Mouse (Mus musculus): ENCODE measurements around the gene Robo3. TPM values are rescaled to one million over a fixed set of nuclear protein-coding genes. Genes with fewer than 3 reads are reported as not detected.

The Robo3 gene
- not detected for total RNA-seq (2021)
- long read RNA-seq, experiment 1 = 0 reads
- long read RNA-seq, experiment 2 = 0 reads

DNA sequence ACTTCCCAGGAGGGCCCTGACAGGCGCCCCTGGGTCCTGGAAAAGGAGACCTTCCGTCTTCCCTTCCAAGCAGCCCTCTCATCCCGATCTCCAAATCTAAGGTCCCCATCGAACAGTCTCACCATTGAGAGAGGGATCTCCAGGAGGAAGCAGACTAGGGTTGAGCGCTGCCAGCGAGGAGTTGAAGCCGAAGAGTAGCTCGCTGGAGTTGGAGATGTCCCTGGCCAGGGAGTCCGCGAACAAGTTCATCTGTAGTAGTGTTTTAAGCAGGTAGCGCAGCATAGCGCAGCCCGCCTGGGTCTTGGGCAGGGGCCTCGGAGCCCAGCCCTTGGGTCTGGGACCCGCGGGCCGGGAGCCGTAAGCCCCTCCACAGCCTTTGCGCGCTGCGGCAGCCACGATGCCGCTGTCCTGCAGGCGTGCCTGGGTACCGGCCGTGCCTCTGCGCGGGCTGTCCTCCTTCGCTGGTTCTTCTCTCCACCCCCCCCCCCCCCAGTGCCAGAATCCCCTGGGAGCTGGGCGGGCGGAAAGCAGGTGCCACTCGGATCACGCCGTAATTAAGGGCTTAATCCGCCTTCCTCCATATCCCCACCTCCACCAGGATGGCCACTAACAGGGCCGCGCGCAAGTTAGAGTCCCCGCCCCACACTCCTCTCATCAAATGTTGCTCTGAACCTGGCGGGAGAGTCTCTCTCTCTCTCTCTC, at the start of gene Robo3:
Robo3 (minus strand) TSS at position 527 of the 702 bp plus-strand sequence.
- no peak for DNase-seq

- DNase-seq = no peak
These were observed 41.9 kb upstream of the Robo3 start for GRCm38 (mm10) chr9:37474923-37475322.

DNA sequence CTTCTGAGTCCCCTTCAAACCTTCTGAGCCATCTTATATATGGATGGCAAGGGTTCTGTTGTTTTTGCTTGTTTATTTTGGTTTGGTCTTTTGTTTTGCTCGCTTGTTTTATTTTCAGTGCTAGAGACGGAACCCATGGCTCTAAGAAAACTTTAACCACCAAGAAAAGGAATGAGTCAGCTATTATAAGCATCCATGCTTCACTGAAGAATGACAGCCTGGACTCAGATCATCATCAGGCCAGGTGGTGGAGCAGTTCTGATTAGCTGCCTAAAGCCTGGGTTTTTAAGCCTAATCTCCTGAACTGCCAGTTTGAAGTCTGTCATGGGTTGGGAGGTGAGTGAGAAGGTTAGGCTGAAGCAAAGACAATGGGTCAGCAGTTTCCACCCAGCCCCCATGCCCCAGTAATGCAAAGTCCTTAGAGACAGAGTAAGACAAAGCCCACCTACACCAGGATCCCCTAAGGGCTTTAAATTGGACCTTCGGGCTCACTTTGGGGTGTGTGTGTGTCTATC, 40.6 kb upstream of the Robo3 start:
- no peak for DNase-seq

DNA sequence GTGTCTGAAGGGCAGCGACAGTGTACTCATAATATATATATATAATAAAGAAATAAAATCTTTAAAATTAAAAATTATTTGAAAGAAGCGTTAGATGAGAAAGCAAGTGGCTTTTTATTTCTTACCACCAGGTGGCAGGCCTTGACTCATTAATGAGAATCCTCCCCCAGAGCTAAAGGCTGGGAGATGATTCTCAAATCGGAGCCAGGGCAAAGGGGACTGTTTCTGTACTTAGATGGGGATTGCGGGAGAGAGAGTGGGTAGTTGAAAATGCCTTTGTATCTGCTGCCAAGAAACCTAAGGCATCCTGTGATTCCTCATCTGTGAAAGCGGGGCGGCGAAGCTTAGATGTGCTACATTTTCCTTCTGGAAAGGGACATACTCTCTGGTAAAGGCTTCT, 29.7 kb upstream of the Robo3 start:
- no peak for DNase-seq

- no peak for DNase-seq
These were observed 28.5 kb upstream of the Robo3 start for GRCm38 (mm10) chr9:37461571-37461970.

- no peak for DNase-seq
These were observed 27.9 kb upstream of the Robo3 start for GRCm38 (mm10) chr9:37460961-37461340.

DNA sequence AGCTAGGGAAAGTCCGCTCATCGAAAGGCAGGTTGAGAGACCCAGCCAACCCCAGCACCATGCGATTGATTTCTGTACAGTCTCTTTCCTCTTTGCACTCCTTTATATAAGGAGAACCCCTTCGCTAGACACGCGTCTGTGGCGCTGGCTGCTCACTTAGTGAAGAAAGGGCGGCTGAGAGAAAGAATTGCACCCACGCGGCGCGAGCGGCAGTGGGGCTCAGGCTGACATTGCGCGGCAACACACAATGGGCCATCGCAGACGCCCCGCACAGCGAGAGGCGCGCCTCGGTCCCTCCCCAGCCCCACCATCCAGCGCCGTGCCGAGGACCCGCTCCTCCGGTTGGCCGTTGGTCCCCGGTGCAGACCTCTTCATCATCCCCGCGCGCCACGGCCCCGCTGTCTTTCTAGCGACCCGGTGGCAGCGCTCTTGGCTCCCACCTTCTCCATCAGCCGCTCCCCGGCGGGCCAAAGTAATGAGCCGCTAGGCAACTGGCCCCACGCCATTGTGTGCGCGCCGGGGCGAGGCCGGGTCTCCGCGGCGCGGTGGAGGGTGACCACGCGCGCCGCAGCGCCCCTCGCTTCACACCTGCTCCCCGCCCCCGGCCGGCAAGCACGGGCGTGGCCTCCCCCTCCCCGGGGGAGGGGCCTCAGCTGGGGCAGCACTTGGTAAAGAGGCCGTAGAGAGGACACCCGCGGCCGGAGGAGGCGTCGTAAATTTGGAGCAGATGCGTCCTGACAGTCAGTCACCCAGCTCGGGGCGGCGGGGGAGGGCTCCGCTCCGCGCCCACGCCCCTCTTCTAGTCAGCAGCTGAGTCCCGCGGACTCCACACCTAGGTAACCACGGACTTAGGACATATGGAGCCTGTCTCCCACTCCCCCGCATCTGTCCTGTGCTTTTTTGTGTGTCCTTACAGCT, 27.3 kb upstream of the Robo3 start:
- DNase-seq = no peak

- DNase-seq = no peak
These were observed 26.6 kb upstream of the Robo3 start for GRCm38 (mm10) chr9:37459665-37460042.

GRCm38 (mm10) chr9:37457151-37457550, 24.1 kb upstream of the Robo3 start:
- no peak for DNase-seq

DNA sequence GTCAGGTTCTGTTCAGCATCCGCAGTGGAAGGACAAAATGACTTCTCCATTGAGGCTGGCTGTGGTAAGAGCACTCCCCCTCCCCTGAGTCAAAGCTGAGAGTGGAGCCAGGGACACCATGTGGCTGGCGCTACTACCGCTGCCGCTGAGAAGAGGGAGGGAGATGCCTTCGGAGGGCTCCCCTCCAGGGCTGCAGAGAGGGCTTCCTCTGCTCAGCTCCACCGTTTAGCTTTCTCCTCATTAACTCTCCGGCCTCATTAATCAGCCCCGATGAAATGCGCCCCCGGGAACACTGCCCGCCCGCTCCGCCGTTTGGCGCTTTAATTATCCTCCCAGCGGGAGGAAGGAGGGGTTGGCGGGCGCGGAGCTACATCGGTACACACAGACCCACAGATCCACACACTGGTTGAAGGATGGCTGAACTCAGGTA, 23.4 kb upstream of the Robo3 start:
- no peak for DNase-seq

GRCm38 (mm10) chr9:37455868-37456267, 22.8 kb upstream of the Robo3 start:
- no peak for DNase-seq

GRCm38 (mm10) chr9:37454991-37455390, 21.9 kb upstream of the Robo3 start:
- DNase-seq = no peak

DNA sequence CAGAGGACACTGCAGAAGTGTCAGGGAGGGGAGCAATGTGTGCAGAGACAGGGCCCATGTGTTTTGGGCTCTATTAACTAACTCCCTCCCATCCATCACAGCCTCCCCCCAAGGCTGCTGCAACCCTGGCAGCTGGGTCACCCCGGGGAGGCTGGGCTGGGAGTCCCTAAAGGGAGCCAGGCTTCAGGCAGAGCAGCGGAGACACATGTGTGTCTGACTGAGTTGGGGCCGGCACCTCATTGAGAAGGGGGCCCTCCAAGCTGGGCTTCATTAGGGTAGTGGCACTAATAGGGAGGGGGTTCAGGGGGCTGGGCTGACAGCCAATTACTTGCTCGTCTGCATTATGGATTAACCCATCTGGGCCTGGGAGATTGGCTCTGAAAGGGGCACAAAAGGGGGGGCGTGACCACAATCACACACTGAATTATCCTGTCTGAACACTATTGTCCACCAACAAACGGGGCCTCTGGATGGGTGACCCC, 21.0 kb upstream of the Robo3 start:
- DNase-seq = no peak

GRCm38 (mm10) chr9:37453328-37453727, 20.3 kb upstream of the Robo3 start:
- DNase-seq = no peak

DNA sequence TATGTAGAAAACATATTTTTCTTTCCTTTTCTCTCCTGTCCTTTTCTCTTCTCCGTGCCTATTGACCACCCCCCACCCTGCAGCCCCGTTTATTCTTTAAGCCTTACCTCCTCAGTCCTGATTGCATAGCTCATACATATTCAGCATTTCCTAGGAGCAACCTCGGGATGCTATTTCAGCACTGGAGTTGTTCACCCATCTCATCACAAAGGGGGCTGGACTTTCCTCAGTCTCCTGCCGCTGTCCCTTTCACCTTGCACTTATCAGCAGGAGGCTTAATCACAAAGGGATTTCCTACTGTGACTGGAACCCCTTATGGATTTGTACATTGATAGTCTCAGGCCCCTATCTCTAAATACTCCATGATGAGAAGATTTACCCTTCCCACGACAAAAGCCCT, 19.4 kb upstream of the Robo3 start:
- no peak for DNase-seq

GRCm38 (mm10) chr9:37437772-37438735, 5.0 kb upstream of the Robo3 start:
- DNase-seq = no peak

DNA sequence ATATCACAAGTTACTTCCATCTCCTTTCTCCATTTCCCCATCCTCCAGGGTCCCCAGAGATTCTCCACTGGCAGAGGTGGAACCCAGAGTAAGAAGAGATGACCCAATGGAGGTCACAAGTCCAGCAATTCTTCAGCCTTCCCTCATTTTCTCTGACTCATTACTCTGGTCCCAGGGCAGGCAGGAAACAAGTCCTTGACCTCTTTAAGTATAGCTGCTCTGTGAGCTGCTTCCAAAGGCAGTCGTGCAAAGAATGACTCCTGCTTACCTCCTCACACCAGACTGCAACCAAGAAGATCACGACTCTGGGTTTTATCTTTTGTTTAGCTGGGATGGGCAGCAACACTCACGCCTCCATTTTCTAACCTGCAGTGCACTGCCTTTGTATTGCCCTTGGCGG, 2.6 kb upstream of the Robo3 start:
- no peak for DNase-seq

DNA sequence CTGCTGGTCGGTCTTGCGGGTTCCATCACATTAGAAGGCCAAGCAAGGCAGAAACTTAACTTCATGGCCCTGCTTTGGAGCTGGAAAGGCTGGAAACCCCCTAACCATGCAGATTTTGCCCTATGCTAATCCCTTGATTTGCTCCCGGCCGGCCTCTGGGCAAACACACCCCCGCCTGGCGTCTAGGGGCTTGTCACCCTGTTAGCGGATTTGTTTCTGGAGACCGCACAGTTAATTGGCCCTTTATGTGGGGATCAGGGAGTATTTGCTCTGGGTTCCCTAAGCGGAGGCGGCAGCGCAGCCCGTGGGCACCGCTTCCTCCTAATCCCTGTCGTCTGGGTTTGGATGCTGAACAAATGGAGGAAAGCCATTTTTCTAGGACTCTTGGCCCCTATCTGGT, 1.9 kb upstream of the Robo3 start:
- no peak for DNase-seq

DNA sequence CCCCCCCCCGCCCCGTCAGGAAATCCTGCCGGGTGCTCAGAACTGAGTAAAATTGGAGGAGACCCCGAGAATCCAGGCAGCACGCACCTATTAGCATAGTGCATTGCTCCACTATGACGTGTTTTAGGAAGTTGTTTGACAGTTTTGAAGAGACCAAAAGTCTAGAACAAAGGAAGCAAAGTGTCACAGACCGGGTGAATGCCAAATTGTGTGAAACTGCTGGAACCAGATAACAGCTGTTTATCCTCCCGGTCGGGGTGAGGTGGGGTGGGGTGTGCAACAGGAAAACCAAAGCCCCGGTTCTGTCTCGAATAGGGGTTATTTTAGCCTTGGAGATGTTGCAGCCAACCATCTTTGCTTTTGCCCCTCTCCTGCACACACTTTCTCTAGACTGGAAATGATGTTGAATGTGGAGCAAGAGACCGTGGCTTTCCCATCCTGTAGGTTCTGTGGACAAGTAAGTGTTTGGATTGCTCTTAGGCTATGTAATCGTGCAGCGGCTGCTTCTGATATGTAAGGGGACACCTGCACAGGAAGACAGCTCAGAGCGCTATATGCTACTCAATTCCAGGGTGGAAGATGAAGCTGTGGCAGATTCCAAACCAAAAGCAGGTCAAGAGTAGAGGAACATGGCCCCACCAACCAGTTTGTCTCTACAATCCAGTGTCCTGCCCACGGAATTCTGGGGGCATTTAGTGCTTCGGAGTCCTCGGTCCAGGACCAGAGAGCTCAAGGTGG, 946 bp upstream of the Robo3 start:
- no peak for DNase-seq

- DNase-seq = no peak
These were observed 900 bp downstream of the Robo3 start for GRCm38 (mm10) chr9:37432026-37432666.

GRCm38 (mm10) chr9:37430582-37430981, 2.5 kb downstream of the Robo3 start:
- peak; percentile 64 for DNase-seq
